Mouse (Mus musculus) liver (tissue): ENCODE results near the gene Slc16a12.
A peak's percentile ranks its signal among the peaks of the same experiment; 100 is the strongest.
"Not testable (repeated sequence)": the region's sequence is repeated elsewhere in the genome, so short reads cannot be mapped to it uniquely, and the experiment has no call there.

Experiments used
- DNase-seq: peaks from one replicate; pipeline ENCODE4 v3.0.0-alpha.2; 2020; ENCODE audit warnings: mixed read lengths

Slc16a12 gene

GRCm38 (mm10) chr19:34746688-34747504 lies at the start of gene Slc16a12:
Slc16a12 (minus strand) TSS chr19:34747289.
- peak; percentile 24 for DNase-seq

DNA sequence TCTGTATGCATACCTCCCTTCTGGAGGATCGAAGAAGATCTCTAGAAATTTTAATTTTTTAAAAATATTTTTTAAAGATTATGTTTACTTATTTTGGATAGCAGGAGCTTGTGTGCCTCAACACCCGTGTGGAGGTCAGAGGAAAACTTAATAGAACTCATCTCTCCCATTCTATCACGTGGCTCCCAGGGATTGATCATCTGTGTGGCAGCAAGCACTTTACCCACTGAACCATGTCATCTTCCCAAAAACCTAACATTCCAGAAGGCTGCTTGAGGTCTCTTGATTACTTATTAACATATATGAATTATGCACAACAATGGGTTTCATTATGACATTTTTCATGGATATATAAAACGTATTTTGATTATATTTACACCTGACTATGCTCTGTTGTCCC lies 49.3 kb upstream of the Slc16a12 start:
- no peak for DNase-seq

DNA sequence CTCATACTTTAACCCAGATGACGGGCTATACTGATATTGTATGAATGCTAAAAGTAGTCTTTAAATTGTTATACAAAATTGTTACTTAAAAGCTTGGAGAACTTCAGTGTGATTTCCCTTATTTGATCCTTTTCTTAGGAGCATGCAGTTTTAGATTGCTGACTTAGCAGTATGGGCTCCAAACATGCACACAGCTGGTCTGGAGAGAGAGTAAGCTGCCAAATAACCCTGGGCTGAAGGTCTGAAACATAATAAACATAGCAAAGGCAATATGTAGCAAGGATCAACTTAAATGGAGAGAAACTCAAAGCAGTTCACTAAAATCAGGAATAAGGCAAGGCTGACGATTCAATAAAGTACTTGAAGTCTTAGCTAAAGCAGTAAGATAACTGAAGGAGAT lies 35.4 kb upstream of the Slc16a12 start:
- no peak for DNase-seq

DNA sequence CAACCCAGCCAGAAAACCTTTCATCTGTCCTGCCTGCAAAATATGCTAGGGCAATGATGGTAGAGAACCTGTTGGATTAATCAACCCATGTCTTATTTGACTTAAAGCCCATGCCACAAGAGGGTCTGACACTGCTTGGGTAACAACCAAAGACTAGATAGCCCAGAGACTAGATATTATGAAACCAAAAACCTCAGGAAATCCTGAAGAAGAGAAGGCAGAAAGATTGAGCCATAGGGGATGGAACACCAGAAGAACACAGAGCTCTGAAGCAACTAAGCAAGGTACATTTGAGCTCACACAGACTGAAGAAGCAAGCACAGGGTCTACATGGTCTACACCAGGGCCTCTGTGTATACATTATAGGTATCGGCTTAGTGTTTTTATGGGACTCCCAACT lies 31.9 kb upstream of the Slc16a12 start:
- no peak for DNase-seq

DNA sequence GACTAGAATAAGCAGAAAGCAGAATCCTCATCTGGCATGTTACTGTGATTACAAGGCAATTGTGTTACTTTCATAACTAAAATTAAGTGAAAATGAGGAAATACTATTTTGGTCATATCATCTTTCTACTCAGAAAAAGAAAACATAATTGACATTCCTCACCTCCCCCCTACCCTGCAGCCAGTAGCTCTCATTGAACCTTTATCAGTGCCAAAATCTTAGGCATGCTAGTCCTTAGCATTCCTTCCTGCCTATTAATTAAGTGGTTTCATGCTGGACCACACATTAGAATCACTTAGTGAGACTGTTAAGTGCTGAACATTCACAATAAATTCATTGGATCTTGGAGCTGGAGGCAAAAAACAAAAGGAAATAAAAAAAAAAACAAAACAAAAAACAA lies 31.0 kb upstream of the Slc16a12 start:
- DNase-seq = no peak

- DNase-seq = peak; percentile 10
Measured at GRCm38 (mm10) chr19:34772775-34773174, 25.7 kb upstream of the Slc16a12 start.

GRCm38 (mm10) chr19:34770764-34771163 lies 23.7 kb upstream of the Slc16a12 start:
- no peak for DNase-seq

DNA sequence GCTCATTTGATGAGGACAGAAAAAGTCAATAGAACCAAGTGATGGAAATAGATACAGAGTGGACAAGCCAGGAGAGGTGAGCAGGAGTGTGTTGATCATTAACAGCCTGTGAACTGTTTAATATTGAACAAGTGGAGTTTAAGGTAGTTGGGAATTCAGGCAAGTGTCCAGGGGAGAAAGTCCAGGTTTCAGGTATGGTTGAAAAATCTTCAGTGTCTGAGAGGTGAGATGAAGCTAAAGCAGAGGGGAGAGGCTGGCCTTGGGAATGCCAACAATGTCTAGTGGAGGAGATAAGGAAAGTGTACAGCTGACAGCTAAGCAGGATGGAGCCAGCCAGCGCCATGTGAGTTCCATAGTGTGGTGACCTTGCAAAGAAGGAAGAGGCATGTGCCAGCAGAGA lies 11.7 kb upstream of the Slc16a12 start:
- DNase-seq = no peak

GRCm38 (mm10) chr19:34756561-34757240 lies 9.6 kb upstream of the Slc16a12 start:
- DNase-seq = no peak

DNA sequence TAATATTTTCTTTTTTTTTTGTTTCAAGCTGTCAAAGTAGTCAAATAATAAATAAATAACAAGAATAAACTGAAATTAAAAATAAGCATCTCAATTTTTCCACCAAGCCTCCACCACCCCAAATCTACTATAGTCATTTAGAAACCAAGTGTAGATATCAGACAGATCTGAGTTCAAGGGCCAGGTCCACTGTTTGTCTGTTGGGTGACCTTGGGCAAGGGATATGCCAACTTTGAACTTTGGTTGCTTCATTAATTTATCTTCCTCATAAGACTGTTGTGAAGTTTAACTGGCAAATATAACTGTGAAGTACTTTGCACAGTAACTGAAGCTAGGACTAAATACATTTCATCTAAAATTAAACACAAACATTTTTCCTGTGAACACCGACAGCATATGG lies 8.6 kb upstream of the Slc16a12 start:
- no peak for DNase-seq

GRCm38 (mm10) chr19:34753243-34753642 lies 6.2 kb upstream of the Slc16a12 start:
- no peak for DNase-seq

DNA sequence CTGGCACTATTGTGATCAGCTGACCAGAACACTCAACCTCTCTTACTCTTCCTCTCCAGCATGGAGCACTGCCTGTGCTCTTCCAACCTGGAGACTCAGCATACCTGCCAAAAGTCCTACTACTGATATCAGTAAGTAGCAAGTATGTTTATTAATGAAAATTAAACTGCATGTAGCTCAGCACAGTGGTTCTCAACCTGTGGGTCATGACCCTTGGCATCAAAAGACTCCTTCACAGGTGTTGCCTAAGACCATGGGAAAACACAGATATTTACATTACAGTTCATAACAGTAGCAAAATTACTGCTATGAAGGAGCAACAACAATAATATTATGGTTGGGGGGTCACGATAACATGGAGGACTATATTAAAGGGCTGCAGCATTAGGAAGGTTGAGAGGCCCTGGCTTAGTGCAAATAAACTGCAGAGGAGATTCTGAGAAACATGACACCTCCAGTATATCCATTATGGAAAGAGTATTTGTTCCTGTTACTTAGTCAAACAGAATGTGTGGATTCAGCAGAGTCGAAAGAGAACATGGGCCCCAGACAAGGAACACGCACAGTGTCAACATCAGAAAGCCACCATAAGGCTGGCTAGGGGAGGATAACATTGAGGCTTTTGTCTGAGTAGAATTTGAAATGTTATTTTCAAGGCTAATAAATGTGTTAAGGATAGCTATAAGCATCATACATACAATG lies 5.5 kb upstream of the Slc16a12 start:
- DNase-seq = no peak

- DNase-seq = no peak
Measured at GRCm38 (mm10) chr19:34751150-34751549, 4.1 kb upstream of the Slc16a12 start.

GRCm38 (mm10) chr19:34748992-34749391 lies 1.9 kb upstream of the Slc16a12 start:
- DNase-seq = no peak

DNA sequence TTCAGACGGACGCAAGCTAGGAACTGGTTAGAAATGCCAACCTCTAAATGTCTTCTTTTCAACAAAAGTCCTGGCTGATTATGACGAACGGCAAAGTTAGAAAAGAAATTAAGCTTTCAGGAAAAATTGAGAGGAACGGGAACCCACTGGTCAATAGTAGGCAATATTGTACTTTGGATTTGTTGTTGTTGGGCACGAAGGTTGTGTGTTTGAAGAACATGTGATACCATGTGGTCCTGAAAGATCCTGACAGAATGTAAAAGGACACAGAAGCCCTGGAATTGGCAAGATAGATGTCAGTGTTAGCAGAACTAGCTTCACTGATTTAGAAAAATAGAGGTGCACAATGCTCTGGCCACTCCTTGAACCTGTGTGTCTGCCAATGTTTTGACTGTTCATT lies 880 bp upstream of the Slc16a12 start:
- DNase-seq = not testable (repeated sequence)

DNA sequence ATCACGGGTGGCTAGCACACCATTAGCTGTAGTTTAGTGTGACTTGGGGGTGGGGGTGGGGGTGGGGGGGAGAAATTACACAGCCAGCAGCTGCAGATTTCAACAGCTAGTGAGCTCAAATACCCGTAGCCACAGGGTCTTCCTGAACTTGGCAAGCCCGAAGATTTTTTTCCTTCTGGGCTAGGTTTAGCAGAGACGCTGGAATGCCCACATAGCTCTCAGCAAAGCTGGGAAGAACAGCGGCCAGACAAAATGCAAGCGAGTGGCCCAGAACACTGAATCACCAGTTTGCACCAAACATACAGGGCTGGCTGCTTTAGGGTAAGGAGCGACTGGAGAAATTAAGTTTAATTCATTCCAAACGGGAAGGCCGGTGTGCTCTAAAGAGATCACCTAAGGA lies 888 bp downstream of the Slc16a12 start:
- no peak for DNase-seq

- no peak for DNase-seq
Measured at GRCm38 (mm10) chr19:34745012-34745411, 2.1 kb downstream of the Slc16a12 start.

DNA sequence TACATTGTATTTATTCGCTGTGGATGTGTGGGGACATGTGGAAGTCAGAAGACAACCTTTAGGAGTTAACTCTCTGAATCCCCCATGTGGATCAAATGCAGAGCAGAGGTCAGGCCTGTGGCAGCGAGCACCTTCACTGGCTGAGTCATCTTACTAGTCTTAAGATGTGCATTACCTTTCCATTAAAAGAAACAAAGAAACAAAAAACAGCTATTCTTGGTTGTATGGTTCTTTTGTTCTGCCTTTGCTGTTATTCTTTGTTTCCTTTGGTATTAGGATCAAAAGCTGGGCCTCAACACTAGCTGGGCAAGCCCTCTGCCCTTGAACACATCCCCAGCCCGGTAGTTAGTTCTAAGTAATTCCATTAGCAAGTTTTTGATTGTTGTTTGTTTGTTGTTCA lies 9.2 kb downstream of the Slc16a12 start:
- no peak for DNase-seq

GRCm38 (mm10) chr19:34735900-34736299 lies 11.2 kb downstream of the Slc16a12 start:
- no peak for DNase-seq

GRCm38 (mm10) chr19:34733020-34733419 lies 14.1 kb downstream of the Slc16a12 start:
- DNase-seq = no peak

GRCm38 (mm10) chr19:34731356-34731755 lies 15.7 kb downstream of the Slc16a12 start:
- no peak for DNase-seq

DNA sequence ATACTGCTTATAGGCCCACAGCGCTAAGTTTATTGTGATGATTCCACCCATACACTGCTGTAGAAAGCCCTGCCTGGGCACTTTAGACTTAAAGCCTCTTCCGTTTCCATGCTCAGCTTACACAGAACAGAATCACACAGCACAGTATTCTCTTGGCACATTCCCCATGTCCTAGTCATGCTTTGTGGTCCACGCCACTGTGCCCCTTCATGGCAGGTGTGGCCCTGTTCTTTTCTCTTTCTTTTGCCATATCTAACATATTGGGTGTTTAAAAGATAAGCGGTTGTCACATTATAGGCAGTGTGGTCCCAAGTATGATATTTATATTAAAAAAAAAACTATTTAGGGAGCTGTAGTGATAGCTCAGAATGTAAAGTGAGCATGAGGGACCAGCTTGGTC lies 16.5 kb downstream of the Slc16a12 start:
- no peak for DNase-seq

DNA sequence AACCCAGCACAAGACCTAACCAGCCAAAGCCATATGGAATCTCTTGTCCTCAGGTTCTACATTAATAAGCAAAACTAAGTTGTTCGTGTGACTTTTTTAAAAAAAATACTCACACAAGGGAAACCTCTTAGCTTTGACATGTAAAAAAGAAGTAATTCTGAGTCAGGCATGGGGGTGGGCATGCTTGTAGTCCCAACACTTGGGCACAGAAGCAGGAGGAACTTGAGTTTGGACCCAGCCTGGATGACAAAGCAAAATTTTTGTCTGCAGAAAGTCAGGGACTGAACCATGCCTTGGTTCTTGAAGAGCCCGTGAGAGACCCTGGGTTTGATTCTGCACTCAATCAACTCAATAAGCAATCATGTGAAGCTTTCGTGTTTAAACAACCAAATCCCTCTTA lies 17.6 kb downstream of the Slc16a12 start:
- no peak for DNase-seq
